Mouse (Mus musculus) adrenal gland, postnatal 36 days (tissue): ENCODE results near the gene Rmi1. TPM values are rescaled to one million over a fixed set of nuclear protein-coding genes. Genes with fewer than 3 reads are reported as not detected.
A peak's percentile ranks its signal among the peaks of the same experiment; 100 is the strongest.

Experiments
- microRNA-seq: library from miRNA; unstranded; fragments of <30 nt; microRNA quantifications from one replicate; pipeline ENCODE4 v1.2.0, GENCODE M21; 2021
- total RNA-seq, 2 experiments: library from RNA; stranded (reverse); gene quantifications; 2 replicates each; pipeline ENCODE4 v1.2.3; 2021

Rmi1 gene
- total RNA-seq, 2 experiments from 2014 or later = 18.1 to 21.9 TPM

Small RNA genes within 50 kb of the gene (microRNA-seq; reads per million reads assigned to microRNA genes)
- gene Mir7-1 = 196 reads per million, percentile 58 among the genes with 10 or more reads in this experiment

Other genes starting within 250 kb of the Rmi1 start
- gene Idnk, start 244.6 kb upstream of the Rmi1 start, total RNA-seq = 10 to 100 TPM; 57.2 to 62.8 TPM
- gene Ubqln1, start 186.6 kb upstream of the Rmi1 start, total RNA-seq = 100 to 1,000 TPM; 123 to 141 TPM
- gene Gkap1, start 126.5 kb upstream of the Rmi1 start, total RNA-seq = 10 to 100 TPM; 42.6 to 91.2 TPM
- gene Kif27, start 43.1 kb upstream of the Rmi1 start, total RNA-seq = under 1 TPM; 0.59 to 0.70 TPM
- 10 to 100 TPM; 27.2 to 31.5 TPM for gene 2210016F16Rik, start 17.0 kb upstream of the Rmi1 start, total RNA-seq
- 100 to 1,000 TPM; 878 to 908 TPM for gene Hnrnpk, start 1.1 kb downstream of the Rmi1 start, total RNA-seq
- not detected for gene Slc28a3, start 208.6 kb downstream of the Rmi1 start, total RNA-seq